Mouse (Mus musculus) cerebellum, adult 9-10 months (tissue): ENCODE results near the gene Zfp46.

ENCODE experiments used
- DNase-seq: peaks from one replicate; pipeline ENCODE4 v3.0.0; 2022

Gene Zfp46

GRCm38 (mm10) chr4:136284455-136284854, at the start of gene Zfp46:
Zfp46 (plus strand) TSS chr4:136284683.
- DNase-seq: peak; percentile 80

GRCm38 (mm10) chr4:136238669-136239068, 45.8 kb upstream of the Zfp46 start:
- DNase-seq: no peak

- DNase-seq: no peak
Observed at GRCm38 (mm10) chr4:136239111-136239510, 45.4 kb upstream of the Zfp46 start.

DNA sequence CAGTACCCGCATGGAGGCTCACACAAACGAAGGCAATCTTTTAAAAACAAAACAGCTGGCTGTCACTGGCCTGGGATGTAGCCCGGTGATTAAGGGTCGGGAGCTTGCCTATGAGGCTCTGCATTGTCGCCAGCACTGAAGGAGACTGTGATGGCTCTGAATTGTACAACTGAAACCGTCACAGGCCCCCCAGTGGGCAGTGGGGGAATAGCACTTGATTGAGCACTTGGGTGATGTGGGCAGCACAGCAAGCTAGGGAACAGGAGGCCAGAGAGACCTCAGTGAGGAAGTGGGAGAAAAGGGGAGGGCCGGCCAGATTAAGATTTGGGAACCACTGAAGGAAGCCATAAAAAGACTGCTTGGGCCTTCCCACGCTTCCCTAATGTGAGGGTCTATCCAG, 44.9 kb upstream of the Zfp46 start:
- peak; percentile 77 for DNase-seq

DNA sequence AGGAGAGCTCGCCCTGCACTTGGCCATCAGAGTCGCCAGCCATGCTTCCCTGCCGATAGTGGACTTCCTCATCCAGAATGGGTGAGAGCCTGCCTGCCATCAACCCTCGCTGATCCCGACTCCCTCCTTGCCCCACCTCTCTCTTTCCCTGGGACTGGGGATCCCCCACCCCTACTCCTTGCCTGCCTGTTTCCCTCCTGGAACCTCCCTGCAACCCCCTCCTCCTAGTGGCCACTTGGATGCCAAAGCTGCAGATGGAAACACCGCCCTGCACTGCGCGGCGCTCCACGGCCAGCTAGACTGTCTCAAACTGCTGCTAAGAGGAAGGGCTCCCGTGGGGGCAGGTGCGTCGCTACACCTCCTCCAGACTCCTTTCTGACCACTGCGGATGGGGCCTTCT, 44.4 kb upstream of the Zfp46 start:
- no peak for DNase-seq

DNA sequence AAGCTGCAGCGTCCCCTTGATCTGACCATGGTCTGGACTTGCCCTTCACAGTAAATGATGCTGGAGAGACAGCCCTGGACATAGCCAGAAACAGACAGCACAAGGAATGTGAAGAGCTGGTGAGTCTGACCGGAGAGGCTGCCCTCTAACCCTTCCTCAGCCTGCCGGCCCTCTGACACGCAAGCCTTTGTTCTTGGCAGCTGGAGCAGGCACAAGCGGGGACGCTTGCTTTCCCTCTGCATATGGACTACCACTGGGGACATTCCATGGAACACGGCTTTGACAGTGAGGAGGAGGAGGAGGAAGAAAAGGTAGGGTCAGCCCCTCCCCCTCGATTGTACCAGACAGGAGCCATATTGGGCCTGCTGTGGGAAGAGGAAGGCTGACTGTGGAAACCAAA, 43.5 kb upstream of the Zfp46 start:
- no peak for DNase-seq

- DNase-seq: no peak
Observed at GRCm38 (mm10) chr4:136242065-136242703, 42.3 kb upstream of the Zfp46 start.

DNA sequence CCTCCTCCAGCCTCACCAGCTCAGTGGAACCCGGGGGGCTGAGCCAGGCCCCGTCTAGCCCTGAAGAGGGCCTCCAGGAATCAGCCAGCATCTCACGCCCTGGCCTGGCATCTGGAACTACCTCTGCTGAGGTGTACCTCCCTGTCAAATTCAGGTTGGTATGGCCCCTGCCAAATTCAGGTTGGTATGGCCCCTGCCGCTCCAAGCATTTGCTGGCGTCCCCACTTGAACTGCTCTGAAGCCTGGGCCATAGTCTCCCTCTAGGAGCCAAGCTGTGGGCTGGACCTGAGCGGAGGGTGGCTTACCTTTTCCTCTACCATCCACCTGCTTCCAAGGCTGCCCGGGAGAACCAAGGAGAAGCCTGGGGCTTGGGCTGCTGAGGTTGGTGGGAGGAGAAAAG, 41.8 kb upstream of the Zfp46 start:
- DNase-seq: no peak

GRCm38 (mm10) chr4:136244208-136244607, 40.3 kb upstream of the Zfp46 start:
- DNase-seq: no peak

DNA sequence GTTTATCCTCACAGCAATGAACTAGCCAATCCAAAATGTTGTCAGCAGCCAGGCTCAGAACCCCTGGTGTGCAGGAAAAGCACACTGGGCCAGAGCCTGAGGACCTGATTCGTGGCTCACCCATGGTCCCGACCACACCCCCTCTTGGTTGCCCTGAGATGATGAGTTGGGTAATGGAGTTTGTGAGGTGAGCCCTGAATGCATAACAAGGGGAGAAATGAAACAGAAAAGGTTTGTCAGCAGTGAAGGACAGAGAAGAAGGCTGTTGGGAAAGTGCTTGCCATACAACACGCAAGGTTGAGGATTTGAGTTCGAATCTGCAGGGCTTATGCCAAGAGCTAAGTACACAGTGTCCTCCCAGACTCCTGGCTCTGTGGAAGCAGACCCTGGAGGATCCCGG, 38.8 kb upstream of the Zfp46 start:
- no peak for DNase-seq

GRCm38 (mm10) chr4:136246568-136246969, 37.9 kb upstream of the Zfp46 start:
- no peak for DNase-seq

GRCm38 (mm10) chr4:136247386-136247728, 37.1 kb upstream of the Zfp46 start:
- DNase-seq: no peak

- no peak for DNase-seq
Observed at GRCm38 (mm10) chr4:136247729-136248463, 36.6 kb upstream of the Zfp46 start, which contains the start of gene Tcea3. Tcea3 (plus strand) TSS chr4:136247729.

- no peak for DNase-seq
Observed at GRCm38 (mm10) chr4:136248464-136249331, 35.8 kb upstream of the Zfp46 start.

GRCm38 (mm10) chr4:136249332-136249647, 35.2 kb upstream of the Zfp46 start:
- DNase-seq: no peak

DNA sequence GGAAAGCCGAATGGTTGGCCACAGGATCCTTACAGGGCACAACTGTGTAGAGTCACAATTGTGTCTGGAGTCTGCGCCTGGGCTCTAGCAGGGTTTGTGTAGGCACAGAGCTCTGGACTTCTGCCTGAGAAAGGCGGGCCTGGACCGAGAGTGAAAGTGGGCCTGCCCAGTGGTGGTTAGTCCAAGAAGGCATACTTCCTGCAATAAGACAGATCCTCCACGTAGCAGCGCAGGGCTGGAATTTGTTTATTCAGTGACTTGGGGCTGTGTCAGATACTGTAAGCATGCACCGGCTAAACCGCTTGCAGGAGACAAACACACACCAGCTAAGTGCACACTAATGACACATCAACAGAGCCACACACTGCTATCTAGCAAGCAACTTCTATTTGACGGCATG, 34.7 kb upstream of the Zfp46 start:
- DNase-seq: no peak

- no peak for DNase-seq
Observed at GRCm38 (mm10) chr4:136255919-136256318, 28.6 kb upstream of the Zfp46 start.

DNA sequence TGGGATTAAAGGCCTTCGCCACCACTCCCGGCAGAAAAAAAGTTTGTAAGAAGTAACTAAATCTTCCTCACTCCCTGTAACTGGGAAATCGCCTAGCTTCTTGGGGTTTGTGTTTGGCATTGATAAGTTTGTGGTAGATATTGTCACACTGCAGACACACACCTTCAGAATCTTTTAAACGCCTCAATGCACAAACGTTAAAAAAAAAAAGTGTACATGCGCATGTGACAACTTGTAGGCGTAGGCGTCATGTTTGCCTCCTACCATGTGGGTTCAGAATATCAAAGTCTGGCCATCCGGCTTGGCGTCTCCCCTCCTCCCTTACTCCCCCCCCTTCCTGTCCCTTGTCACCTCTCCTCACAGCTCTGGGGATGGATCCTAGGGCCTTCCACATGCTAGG, 27.8 kb upstream of the Zfp46 start:
- DNase-seq: no peak

GRCm38 (mm10) chr4:136259916-136260315, 24.6 kb upstream of the Zfp46 start:
- DNase-seq: no peak

- peak; percentile 71 for DNase-seq
Observed at GRCm38 (mm10) chr4:136260491-136261180, 23.8 kb upstream of the Zfp46 start.

DNA sequence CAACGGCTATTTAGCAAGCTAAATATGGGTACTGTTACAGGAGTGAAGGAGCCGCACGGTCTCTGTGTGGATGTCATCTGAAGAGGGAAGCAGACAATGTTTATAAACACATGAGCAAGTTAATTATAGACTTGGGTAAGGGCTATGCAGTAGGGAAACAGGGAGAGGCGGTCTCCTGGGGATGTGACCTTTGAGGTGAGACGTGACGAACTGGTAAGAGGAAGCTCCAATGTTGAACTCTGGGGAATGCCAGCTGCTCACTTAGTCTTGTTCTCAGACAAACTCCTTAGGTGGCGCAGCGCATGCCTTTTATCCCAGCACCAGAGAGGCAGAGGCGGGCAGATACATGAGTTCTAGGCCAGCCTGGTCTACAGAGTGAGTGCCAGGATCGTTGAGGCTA, 22.6 kb upstream of the Zfp46 start:
- no peak for DNase-seq

DNA sequence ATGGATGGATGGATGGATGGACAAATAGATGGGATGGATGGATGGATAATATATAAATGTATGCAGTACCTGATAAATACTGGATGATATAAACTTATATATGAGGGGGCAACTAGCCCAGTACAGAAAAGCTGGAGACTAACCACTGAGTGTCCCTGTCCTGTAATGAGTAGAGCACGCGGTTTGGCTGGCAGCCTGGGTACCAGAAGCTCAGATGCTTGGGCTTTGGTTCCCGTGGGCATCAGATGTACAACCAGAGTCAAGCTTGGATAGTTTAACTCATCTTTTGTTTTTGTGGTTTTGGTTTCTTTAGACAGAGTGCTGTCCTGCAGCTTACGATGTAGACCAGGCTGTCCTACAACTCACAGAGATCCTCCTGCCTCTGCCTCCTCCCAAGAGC, 20.9 kb upstream of the Zfp46 start:
- DNase-seq: no peak

DNA sequence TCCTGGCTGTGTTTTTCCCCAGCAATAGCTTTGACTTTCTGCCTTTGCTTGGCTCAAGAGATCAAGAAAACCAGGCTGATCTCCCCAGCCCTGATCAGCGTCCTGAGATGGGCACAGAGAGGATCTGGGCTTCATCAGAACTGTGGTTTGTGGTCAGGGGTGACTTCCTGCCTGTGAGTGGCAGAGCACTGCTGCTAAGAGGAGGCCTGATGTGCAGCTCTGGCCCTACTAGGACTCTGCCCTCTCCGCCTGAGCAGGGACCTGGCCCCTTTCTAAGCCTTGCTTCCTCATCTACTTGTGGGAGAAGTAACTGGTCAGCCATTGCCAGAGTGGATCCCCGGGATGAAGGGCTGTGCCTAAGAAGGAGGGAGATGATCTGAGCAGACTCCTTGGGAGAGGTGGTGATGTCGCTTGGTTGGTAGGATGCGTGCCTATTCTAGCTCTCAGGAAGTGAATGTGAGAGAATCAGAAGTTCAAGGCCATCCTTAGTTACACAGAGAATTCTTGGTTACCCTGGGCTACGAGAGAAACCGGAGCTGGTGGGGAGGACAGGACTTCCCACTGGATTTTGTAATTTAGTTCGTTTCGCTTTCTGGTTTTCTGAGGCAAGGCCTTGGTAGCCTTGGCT, 17.7 kb upstream of the Zfp46 start:
- DNase-seq: no peak
